ENCODE assay signal across 15 mouse cellular contexts in genomic region chr12:88900014-88900727, GRCm38 (mm10).
DNase-seq lines count a peak whose midpoint lies in the region; ATAC-seq lines count a peak whose summit lies in the region.
"Had no signal": no experiment of that assay in that cellular context is flagged by ENCODE, and none has a peak within 500 bp of the region (broad histone marks: within the 10 kb centered on the region; RNA-seq: fewer than 3 reads in every experiment).

No protein-coding gene starts in this region.

- no peak overlapping the region for H3K4me3 ChIP-seq in embryonic facial prominence, embryonic 14.5 days (ENCODE audit: low read depth, low read length)
- no peak overlapping the region for H3K4me3 ChIP-seq in hindbrain, embryonic 14.5 days (replicated peaks; ENCODE audit: low read length)
- no peak overlapping the region for H3K4me3 ChIP-seq in neural tube, embryonic 12.5 days
- H3K4me3 ChIP-seq: embryonic facial prominence, embryonic 12.5 days; liver, embryonic 13.5 days had no signal

- H3K36me3 ChIP-seq in embryonic facial prominence, embryonic 14.5 days (ENCODE audit: control insufficient read depth, insufficient read depth, low read length), result no peaks in the 10 kb centered on the region
- H3K36me3 ChIP-seq in hindbrain, embryonic 14.5 days (replicated peaks; ENCODE audit: control insufficient read depth, insufficient read depth), result no peaks in the 10 kb centered on the region
- H3K36me3 ChIP-seq in neural tube, embryonic 12.5 days, result no peaks in the 10 kb centered on the region
- H3K36me3 ChIP-seq: embryonic facial prominence, embryonic 12.5 days; liver, embryonic 13.5 days had no signal

- peak; percentile 8 for DNase-seq in embryo, embryonic 11 days
- no peak for DNase-seq in embryo, embryonic 10 days (ENCODE audit: low spot score)
- peak; percentile 10 for DNase-seq in embryonic facial prominence, embryonic 14.5 days (ENCODE audit: low spot score)
- no peak for DNase-seq in hindbrain, embryonic 14.5 days (ENCODE audit: low spot score)
- DNase-seq in cerebellum, postnatal 14 days, result no peak
- no peak for DNase-seq in adrenal gland, adult 2 months
- DNase-seq: cerebellum, adult 8-10 months; kidney, postnatal 4 days; layer of hippocampus, postnatal 36 days; liver, embryonic 13.5 days; lung, postnatal 14 days had no signal

- H3K4me2 ChIP-seq in embryonic facial prominence, embryonic 14.5 days (ENCODE audit: low read depth, low read length), result no peak overlapping the region
- H3K4me2 ChIP-seq in hindbrain, embryonic 14.5 days (replicated peaks), result no peak overlapping the region
- H3K4me2 ChIP-seq in neural tube, embryonic 12.5 days (replicated peaks), result no peak overlapping the region
- H3K4me2 ChIP-seq: embryonic facial prominence, embryonic 12.5 days; liver, embryonic 13.5 days had no signal

- no peaks in the 10 kb centered on the region for H3K27me3 ChIP-seq in embryonic facial prominence, embryonic 14.5 days (replicated peaks; ENCODE audit: control insufficient read depth, insufficient read depth, low read length)
- no peaks in the 10 kb centered on the region for H3K27me3 ChIP-seq in hindbrain, embryonic 14.5 days (ENCODE audit: control insufficient read depth, insufficient read depth, low read length)
- no peaks in the 10 kb centered on the region for H3K27me3 ChIP-seq in neural tube, embryonic 12.5 days (replicated peaks)
- H3K27me3 ChIP-seq: embryonic facial prominence, embryonic 12.5 days; liver, embryonic 13.5 days had no signal

- H3K27ac ChIP-seq in embryonic facial prominence, embryonic 14.5 days (replicated peaks; ENCODE audit: low read depth, low read length), result no peak overlapping the region
- H3K27ac ChIP-seq in hindbrain, embryonic 14.5 days, result peak overlapping the region; percentile 36; the same call in 1 of the 2 replicates
- H3K27ac ChIP-seq in neural tube, embryonic 12.5 days, result no peak overlapping the region
- H3K27ac ChIP-seq: embryonic facial prominence, embryonic 12.5 days; liver, embryonic 13.5 days had no signal

- no peak overlapping the region for H3K9ac ChIP-seq in embryonic facial prominence, embryonic 14.5 days (ENCODE audit: low read depth, low read length)
- no peak overlapping the region for H3K9ac ChIP-seq in hindbrain, embryonic 14.5 days
- H3K9ac ChIP-seq in neural tube, embryonic 12.5 days, result no peak overlapping the region
- H3K9ac ChIP-seq: embryonic facial prominence, embryonic 12.5 days; liver, embryonic 13.5 days had no signal

- no peak for ATAC-seq in embryonic facial prominence, embryonic 14.5 days (ENCODE audit: low read depth)
- ATAC-seq in hindbrain, embryonic 14.5 days (ENCODE audit: low FRiP score), result peak; percentile 61; the same call in 1 of the 2 replicates
- ATAC-seq in neural tube, embryonic 12.5 days (ENCODE audit: low FRiP score, low read depth), result peak; percentile 87
- no peak for ATAC-seq in inflammation-experienced regulatory T-cells, adult 6 months
- ATAC-seq: intestine, embryonic 16.5 days had no signal

- no peaks in the 10 kb centered on the region for H3K9me3 ChIP-seq in embryonic facial prominence, embryonic 14.5 days (ENCODE audit: control insufficient read depth, low read length)
- no peaks in the 10 kb centered on the region for H3K9me3 ChIP-seq in hindbrain, embryonic 14.5 days (ENCODE audit: control insufficient read depth, low read length)
- no peaks in the 10 kb centered on the region for H3K9me3 ChIP-seq in neural tube, embryonic 12.5 days
- H3K9me3 ChIP-seq: embryonic facial prominence, embryonic 12.5 days; liver, embryonic 13.5 days had no signal

- no peaks in the 10 kb centered on the region for H3K4me1 ChIP-seq in embryonic facial prominence, embryonic 14.5 days (ENCODE audit: control insufficient read depth, insufficient read depth, low read length)
- H3K4me1 ChIP-seq in hindbrain, embryonic 14.5 days (replicated peaks; ENCODE audit: control insufficient read depth, insufficient read depth, low read length), result peaks cover 19% of the 10 kb centered on the region
- peaks cover 17% of the 10 kb centered on the region for H3K4me1 ChIP-seq in neural tube, embryonic 12.5 days
- H3K4me1 ChIP-seq: embryonic facial prominence, embryonic 12.5 days; liver, embryonic 13.5 days had no signal

- 63% methylated on average over 7 of the region's 7 CpGs for WGBS in embryonic facial prominence, embryonic 14.5 days
- 22% methylated on average over 7 of the region's 7 CpGs for WGBS in hindbrain, embryonic 14.5 days
- WGBS in neural tube, embryonic 12.5 days, result 21% methylated on average over 7 of the region's 7 CpGs

Comparison
In these comparisons a context has a peak if more than half of its experiments do, and no peak if none do; other contexts are left out.
1. DNase-seq: peak in embryo, embryonic 11 days (single experiment) and embryonic facial prominence, embryonic 14.5 days (single experiment); none in embryo, embryonic 10 days (single experiment), hindbrain, embryonic 14.5 days (single experiment), cerebellum, postnatal 14 days (0 of 2) and adrenal gland, adult 2 months (single experiment).
2. ATAC-seq: peak in hindbrain, embryonic 14.5 days (single experiment) and neural tube, embryonic 12.5 days (single experiment); none in embryonic facial prominence, embryonic 14.5 days (single experiment) and inflammation-experienced regulatory T-cells, adult 6 months (single experiment).